Mouse (Mus musculus): ENCODE results near the gene Gm21983. TPM values are rescaled to one million over a fixed set of nuclear protein-coding genes. Genes with fewer than 3 reads are reported as not detected.
A peak's percentile ranks its signal among the peaks of the same experiment; 100 is the strongest.

Gene Gm21983
- total RNA-seq, 4 experiments from 2014 or later, result not detected

DNA sequence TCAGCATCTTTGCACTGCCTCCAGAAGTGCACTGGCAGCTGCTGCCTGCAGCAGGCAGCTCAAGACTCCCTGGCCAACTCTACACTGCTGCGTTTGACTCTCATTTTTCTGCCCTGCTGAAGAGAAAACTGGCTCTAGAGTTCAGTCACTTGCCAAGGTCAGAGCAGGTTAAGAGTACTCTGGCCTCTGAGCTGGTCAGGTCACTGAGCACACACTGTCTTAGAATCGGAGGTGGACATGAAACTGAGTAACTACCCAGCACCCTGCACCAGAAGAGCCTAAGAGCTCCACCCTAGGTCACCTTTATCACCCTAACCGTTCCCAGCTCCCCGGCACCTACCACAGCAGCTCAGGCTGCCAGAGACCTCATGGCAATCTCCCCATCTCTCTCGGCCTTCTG is 5.1 kb upstream of the Gm21983 start:
- DNase-seq (ENCODE audit: low spot score in 2 of 2), result no peak

GRCm38 (mm10) chr7:27184964-27185363 is 4.1 kb upstream of the Gm21983 start:
- no peak for DNase-seq (ENCODE audit: low spot score in 2 of 2)

DNA sequence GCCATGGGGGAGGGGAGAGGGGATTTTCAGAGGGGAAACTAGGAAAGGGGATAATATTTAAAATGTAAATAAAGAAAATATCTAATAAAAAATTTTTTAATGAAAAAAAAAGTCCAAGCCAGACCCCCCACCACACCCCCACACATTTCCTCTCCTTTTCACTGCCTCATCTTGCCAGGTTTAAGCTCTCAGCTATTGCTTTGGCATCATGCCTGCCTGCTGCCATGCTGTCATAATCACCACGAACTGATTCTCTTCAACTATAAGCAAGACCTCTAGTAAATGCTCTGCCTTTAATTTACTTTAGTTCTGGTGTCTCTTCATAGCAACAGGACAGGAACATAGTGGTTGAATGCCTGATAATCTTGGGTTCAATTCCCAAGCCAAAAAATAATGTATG is 1.6 kb upstream of the Gm21983 start:
- DNase-seq (ENCODE audit: low spot score in 2 of 2), result no peak

DNA sequence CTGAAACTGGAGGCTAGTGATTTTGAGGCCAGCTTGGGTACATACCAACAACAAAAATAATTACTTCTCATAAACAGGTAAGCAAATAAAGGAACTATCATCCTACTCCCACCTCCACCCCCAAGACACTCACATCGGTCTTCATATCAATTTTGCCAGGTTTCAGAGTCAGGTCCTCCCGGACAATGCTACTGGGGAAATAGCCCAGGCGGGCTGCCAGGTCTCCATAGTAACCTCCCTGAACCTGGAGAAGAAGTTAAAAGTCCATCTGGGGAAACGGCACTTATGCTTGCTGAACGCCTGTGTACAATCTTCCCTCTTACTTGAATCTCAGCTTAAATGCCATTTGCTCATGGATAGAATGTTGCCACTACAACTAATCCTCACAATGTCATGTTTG is 850 bp downstream of the Gm21983 start:
- DNase-seq (ENCODE audit: low spot score in 2 of 2), result peak in 1 of 2 experiments; percentile 52

- DNase-seq (ENCODE audit: low spot score in 2 of 2), result no peak
These were observed 1.5 kb downstream of the Gm21983 start for GRCm38 (mm10) chr7:27179217-27179918.

- peak; percentile 99 to 100 for DNase-seq (ENCODE audit: low spot score in 2 of 2)
These were observed 2.3 kb downstream of the Gm21983 start, which contains the start of gene Rab4b for GRCm38 (mm10) chr7:27178324-27179216. TSS of gene Rab4b (minus strand) at chr7:27178896.

GRCm38 (mm10) chr7:27177942-27178323 is 3.0 kb downstream of the Gm21983 start:
- DNase-seq (ENCODE audit: low spot score in 2 of 2), result no peak

DNA sequence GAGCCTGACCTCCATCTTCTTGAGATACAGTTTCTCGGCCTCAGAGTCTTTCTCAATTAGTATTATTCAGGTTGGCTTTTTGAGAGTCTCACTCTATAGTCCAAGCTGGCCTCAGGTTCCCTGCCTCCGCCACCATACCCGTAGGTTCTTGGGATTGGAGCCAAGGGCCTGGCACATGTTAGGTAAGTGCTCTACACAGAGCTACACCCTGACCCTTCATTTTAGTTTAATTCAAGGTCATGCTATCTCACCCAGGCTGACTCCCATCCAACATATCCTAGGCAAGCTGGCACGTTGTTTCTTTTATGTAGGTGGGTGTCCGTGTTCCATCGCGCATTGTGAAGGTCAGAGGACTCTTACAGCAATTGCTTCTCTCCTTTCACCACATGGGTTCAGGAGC is 6.0 kb downstream of the Gm21983 start:
- no peak for DNase-seq (ENCODE audit: low spot score in 2 of 2)

- no peak for DNase-seq (ENCODE audit: low spot score in 2 of 2)
These were observed 6.4 kb downstream of the Gm21983 start for GRCm38 (mm10) chr7:27174496-27174895.

DNA sequence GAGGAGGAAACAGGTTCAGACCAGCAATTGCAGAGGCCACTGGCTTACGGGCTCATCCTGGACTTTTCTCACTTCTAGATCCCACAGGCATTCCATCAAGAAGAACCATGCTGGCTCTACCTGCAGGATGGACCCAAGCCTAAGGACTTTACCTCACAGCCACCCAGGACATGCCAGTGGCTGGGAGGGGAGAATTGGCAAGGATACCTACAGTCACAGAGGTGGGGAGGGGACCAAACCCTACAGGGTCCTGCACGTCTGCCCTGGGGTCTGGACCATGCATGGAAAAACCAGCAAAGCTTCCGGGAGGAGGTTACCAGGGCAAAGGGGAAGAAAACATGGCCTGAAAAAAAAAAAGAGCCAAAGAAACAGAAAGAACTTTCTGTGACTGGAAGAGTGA is 9.9 kb downstream of the Gm21983 start:
- no peak for DNase-seq (ENCODE audit: low spot score in 2 of 2)

DNA sequence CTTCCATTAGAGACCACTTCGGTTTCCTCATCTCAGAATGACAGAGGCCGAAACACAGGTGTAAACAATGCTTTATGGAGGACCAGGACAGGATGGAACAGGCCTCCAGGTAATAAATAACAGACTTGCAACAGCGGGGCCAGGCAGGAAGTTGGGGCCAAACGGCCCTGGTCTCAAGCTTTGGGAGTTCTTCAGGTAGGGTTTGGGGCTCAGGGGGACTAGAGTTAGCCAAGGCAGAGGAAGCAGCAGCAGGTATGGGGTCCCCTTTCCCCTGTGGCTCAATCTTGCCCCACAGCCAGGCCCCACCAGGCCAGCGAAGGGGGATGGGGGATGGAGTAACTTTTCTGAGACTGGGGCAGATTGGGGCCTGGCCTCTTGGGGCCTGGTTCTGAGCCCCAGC is 12.5 kb downstream of the Gm21983 start:
- DNase-seq (ENCODE audit: low spot score in 2 of 2), result no peak

GRCm38 (mm10) chr7:27167475-27168094 is 13.3 kb downstream of the Gm21983 start:
- DNase-seq (ENCODE audit: low spot score in 2 of 2), result no peak

DNA sequence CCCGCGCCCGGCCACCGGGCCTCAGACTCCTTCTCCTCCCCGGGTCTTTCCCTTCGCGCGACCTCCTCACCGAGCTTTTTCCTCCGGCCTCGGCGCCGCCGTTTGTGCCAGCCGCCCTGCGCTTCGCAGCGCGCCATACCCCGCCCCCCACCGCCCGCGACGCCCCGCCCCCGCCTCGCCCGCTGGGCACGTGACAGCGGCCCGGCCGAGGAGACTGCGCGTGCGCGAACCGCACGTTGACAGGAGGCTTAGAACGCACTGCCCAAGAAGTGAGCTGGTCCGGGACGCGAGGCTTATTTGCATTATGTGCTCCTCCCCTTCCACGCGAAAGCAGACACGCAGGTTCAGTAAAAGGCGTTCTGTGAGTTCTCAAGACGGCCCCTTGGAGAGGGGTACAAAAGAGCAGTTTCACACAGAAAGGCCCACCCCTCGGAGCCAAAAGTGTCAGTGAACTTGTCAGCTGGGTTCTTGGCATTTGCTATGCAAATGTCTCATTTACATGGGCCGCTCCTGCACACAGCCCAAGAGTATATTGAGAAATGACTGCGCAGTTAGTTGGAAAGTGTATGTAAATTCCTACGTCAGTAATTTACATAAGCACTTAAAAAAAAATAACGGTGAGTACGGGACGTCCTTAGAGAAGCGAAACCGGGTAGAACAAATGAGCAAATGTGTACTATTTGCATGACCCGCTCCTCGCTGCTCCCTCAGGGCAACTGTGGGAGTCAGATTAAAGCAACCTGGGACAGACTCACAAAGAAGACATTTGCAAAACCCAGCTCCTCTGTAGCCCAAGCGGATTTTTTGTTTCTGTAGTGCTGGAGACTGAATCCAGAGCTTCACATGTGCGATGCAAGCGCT is 14.0 kb downstream of the Gm21983 start, which contains the start of gene Egln2:
Gene Egln2 (minus strand): TSS at position 189 of the 861 bp plus-strand sequence.
- peak; percentile 90 to 95 for DNase-seq (ENCODE audit: low spot score in 2 of 2)

GRCm38 (mm10) chr7:27166229-27166613 is 14.7 kb downstream of the Gm21983 start:
- DNase-seq (ENCODE audit: low spot score in 2 of 2), result peak; percentile 77 to 87

DNA sequence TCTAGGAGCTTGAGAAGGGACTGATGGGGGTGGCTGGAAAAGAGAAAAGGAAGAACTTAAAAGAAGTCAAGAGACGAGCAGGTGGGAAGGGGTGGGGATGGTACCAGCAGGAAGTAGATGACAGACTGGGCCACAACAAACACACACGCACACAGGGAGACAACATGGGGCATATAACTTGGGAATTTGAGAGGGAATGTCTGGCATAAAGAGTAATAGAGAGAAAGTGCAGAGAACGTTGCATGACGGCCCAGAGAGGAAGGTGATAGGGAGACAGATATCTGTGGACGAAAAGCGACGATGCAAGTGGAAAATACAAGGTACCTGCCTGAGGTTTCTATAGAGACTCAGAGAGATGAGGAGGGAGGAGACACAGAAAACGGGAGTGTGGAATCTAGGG is 15.2 kb downstream of the Gm21983 start:
- DNase-seq (ENCODE audit: low spot score in 2 of 2), result no peak

GRCm38 (mm10) chr7:27165007-27165655 is 15.8 kb downstream of the Gm21983 start:
- DNase-seq (ENCODE audit: low spot score in 2 of 2), result peak; percentile 40 to 62

DNA sequence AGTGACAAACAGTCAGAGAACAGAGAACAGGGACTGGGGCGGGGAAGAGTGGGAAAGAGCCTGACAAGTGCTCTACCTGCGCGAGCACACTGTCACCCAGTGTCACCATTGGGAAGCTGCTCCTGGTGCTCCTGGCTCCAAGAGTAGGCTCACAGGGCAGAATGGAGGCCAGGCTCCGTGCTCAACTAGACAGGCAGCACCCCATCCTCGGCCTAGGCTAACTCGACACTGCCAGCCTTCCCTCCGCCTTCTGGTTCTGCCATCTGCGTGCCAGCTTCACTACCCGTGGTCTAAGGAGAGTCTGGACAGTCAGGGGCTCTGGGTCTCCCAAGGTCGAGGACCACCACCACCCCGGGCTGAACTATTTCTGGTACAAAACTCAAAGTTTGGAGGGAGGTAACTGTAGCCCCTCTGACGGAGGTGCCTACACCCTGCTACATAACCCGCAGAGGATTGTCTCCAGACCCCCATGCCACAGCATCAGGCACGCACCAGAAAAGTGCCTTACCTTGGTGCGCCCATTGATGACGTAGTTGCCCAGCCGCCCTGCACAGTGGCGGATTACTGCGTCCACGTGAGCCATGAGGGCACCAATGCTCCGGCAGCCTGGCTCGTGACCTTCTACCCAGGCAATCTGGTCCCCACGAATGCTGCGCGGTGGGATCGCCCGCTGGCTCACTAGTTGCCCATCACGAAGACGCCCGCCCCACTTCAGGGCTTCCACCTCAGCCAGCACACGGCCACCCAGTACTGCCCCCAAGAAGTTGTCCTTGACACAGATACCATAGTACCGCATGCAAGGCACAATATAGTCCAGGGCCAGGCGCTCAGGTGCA is 16.6 kb downstream of the Gm21983 start:
- no peak for DNase-seq (ENCODE audit: low spot score in 2 of 2)

- peak; percentile 41 to 60 for DNase-seq (ENCODE audit: low spot score in 2 of 2)
These were observed 17.5 kb downstream of the Gm21983 start for GRCm38 (mm10) chr7:27163450-27163805.

DNA sequence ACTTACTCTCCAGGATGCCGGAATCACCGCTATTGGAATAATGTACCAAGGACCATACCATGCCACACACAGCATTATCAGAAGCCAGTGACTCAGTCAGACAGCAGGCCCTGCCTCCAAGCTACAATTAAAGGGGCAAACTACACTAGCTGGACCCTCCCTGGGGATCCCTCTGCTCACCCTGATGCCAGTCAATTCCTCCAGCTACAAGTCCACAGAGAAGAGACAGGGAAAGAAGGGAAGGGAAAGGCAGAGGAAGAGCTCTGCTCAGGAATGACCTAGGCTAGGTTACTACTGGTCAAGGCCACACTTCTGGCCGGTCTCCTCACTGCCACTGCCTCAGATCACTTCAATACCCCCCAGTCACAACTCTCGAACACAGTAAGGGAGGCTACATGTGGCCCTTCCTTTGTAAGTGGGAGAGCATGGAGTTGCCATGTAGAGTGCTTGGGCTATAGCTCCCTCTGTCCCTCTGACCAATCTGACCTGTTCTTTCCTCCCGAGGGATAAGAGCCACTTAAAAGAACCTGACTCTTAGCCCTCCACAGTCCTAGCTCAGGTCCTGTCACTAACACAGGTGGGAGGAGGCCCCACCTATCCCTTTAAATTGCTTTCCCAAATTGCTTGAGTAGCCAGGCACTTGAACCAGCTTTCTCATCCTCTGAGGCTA is 18.0 kb downstream of the Gm21983 start:
- DNase-seq (ENCODE audit: low spot score in 2 of 2), result no peak

All from gastrocnemius, adult 8-10 months (tissue).